Mouse (Mus musculus) inflammation-experienced regulatory T-cells, adult 6 months (primary cell): ENCODE data around the gene Wdtc1. TPM values are rescaled to one million over a fixed set of nuclear protein-coding genes. Genes with fewer than 3 reads are reported as not detected.

Experiments used
- ATAC-seq: one replicate; pipeline ENCODE4 v1.8.0; 2017
- polyA plus RNA-seq, 3 experiments: library from polyadenylated mRNA; unstranded; fragments of 100-300 nt; shearing (Covaris generic); gene quantifications; one replicate each; pipeline ENCODE4 v1.2.1; 2017

The Wdtc1 gene
- polyA plus RNA-seq, result 10 to 100 TPM in 1 of 3 experiments, 1 to 10 TPM in 2; 5.0 to 10.2 (median 8.8) TPM

DNA sequence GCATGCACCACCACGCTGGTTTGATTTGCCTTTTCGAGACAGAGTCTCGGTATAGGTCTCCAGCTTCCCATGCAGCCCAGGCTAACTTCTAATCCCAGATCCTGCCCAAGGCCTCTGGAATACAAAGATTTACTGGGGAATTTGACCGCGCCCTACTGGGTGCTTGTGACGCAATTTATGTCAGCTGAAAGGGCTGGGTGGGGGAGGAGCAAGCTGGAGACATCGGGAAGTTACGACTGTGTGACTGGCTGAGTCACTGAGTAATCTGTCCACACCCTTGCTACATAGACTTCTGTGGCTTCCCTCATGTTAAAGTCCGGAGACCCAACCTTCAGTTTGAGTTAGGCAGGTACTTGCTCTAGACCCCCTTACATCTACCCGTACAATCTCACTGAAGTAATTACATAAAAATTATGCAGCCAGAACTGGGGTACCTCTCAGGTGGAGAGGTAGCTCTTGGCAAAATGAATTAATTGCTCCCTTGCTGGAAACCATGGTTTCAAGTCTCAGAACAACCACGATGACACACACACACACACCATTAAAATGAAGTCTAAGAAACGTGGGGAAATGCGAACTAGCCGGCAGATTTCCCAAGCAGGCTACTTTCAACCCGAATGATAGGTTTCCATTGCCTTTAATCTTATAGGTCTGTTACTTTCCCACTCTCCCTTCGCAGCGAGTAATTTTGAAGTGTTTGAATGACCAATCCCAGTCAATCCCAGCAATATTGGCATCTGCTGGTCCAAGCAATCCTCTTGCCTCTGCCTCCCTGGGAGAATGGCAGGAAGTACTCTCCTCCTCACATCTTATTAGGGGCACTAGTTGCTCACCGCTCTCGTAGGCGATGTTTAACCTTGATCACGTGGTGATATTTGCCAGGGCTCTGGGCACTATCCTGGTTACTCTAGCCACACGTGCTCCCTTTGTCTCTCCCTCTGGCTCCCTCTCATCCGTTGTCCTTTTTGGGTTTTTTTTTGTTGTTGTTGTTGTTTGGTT is at the start of gene Wdtc1:
Wdtc1 (minus strand) TSS at position 115 of the 999 bp plus-strand sequence.
- no peak for ATAC-seq

DNA sequence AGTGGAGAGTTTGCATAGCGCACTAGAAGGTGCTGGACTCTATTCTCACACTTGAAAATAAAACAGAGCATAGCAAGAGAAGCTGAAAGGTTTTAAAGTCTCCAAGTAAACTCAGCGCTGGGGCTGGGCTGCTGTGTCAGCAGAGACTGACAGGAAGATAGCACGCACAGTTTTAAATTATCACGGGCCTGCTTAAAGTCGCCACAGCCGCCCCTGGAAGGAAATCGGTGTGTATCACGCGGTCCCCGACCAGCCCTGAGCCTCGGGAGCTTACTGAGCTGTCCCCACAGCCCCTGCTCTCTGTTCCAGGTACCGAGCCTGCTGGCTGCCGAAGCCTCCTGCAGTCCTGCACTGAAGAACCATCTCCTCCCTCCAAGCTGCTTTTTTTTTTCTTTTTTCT is 48.7 kb upstream of the Wdtc1 start:
- ATAC-seq, result no peak

DNA sequence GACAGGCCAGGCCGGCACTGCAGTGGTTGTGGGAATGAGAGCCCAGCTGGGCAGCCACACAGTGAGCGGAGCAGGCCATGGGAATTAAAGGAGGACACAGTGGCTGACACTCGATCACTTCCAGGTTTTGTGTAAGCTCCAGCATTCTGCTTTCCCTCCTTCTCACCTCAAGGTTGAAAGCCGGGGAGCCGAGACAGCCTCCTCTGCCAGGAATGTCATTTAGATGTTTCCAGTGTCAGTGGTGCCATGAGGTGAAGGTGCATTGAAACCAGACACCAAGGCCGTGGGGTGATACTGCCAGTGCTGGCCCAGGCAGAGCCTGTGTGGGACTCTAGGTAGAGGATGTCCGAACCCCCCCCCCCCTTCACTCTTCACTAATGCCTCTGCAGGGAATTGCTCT is 46.8 kb upstream of the Wdtc1 start:
- ATAC-seq, result no peak

DNA sequence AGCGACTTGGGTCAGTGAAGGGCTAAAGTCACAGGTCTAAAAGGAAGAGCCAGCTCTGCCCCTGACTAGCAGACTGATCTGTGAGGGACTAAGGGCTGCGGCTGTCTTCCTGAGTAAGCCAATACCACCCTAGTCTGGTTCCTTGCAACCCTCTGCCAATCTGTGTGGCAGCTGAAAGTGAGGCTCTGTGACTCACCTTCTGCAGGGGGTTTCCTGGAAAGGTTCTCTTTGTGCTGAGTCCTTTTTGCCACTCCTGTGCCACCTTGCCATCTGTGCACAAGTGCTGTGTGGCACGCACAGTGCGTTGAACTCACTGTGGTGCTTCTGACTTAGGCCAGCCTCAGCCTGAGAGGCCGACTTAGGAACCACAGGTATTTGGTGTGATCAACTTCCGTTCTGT is 46.2 kb upstream of the Wdtc1 start:
- ATAC-seq, result peak; percentile 72

DNA sequence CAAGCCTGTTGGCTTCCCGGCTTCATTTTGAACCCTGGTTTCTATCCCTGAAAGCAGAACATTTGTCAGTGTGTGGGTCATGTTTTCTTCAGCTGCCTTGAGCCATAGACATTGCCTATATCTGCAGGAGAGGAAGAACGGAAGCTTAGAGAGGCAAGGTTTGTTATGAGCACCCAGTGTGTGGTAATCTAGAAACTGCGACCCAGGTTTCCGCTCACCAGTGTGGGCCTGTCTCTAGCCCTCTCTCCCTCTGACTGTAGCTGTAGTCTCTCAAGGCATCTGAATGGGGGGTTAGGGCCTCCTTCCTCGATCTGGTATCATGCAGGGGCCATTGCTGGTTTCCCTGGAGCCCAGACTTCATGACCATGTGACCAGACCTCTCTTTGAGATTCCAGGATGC is 45.3 kb upstream of the Wdtc1 start:
- ATAC-seq, result peak; percentile 76

DNA sequence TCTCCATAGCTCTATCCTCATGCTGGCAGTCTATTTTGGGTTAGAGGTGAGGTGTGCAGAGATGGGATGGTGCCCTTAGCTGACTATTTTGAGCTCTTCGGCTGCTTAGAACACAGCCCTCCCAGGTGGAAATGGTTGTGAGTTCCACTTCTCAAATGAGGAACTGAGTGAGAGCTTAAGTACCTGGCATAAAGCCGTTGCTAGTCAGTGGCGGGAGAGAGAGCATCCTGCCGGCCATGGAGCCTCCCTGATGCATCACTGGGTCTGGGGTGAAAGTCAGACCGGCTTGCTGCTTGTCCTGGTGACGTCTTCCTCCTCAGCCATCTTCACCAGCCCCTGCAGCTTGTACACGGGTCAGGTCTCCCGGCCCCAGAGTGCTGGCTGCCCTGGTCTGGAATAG is 44.7 kb upstream of the Wdtc1 start:
- no peak for ATAC-seq

DNA sequence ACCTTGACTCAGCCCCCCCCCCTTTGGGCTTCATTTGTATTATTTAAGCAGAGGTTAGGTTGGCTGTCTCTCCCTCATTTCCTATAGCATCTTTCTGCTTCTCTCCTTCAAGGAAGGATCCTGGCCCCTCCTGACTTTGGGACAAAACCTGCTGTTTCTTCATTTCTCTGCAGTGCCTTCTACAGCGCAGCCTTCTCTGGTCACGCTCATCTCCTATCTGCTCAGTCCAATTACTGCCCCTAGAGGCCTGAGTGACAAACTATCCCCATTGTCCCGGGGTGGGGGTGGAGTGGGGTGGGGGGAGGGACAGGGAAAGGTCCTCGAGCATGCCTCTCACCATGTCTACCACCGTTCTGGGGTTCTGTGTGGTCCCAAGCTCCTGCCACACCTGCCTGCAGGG is 44.0 kb upstream of the Wdtc1 start:
- no peak for ATAC-seq

DNA sequence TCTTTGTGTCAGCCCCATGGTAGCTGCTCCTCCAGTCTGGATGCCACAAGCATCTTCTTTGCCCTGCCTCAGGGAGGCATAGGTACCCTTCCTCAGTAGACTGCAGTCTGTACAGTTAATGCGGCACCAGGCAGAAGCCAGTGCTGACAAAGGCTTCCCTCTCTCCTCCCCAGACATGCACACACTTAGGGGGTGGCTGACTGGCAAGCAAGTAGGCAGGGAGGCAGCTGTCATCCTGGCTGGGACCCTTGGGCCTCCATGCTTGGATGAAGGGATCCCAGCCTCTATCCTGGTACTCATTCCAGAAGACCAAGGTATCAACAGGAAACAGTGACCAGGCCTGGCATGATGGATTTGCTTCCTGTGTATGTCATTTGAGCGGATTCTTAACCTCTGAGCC is 42.8 kb upstream of the Wdtc1 start:
- ATAC-seq, result no peak

DNA sequence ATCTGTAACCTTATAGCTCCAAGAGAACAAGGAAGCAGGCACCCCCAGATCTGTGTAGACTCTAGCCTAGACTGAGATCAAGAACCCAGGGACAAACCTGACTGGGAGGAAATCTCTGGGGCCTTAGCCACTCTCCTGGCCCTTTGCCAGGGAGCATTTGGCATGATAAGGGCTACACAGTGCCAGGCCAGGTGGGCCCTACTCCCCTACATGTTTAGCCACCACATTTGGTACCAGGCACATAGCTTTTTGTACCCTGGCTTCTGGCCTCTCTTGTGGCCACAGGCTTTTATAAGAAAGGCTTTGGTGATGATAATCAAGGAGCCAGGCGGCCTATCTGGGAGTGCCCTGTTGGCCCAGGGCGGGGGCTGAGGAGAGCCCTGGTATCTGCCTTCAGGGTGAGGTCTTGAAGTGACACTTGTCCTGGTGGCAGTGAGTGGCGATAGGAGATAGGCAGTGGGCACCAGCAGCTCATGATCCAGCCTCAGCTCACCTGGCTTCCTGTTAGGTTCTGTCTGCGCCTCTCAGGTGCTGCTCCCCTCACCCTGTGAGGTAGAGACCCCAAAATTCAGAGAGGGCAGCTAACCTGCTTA is 41.8 kb upstream of the Wdtc1 start:
- ATAC-seq, result no peak

DNA sequence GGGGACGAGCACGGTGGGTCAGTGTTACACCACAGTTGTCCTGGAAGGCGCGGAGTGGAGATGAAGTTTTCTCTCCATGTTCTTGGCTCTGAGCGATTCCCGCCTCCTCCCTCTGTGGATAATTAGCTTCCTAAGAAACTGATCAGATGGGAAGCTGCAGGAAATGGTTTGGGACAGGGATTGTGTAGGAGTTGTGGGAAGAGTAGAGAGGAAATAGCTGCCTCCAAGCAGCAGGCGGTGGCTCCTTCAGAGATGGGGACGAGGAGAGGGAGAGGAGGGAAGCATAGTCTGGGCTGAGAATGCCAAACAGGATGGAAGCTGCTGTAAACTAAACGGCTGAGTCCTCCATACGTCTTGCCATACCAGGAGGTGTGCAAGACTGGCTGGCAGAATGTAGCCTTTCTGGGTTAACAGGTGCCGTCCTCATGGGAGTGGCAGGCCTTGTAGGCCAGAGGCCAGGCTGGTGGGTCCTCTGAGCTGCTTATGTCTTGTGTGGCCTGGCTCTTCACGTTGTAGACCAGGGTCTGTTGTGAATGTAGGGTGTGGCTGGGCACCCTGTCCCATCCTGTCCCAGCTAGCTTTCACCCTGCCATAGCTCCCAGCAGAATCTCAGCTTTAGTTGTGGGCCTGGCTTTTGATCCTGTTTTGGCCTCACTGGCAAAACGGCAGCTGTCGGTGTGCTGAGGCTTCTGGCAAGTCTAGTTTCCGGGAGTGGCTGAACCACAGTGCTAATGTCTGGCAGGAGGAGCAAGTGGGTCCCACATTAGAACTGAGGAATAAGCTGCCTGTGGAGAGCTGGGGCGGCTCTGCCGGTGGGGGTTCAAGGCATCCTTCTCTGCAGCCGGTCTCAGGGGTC is 38.1 kb upstream of the Wdtc1 start:
- no peak for ATAC-seq

DNA sequence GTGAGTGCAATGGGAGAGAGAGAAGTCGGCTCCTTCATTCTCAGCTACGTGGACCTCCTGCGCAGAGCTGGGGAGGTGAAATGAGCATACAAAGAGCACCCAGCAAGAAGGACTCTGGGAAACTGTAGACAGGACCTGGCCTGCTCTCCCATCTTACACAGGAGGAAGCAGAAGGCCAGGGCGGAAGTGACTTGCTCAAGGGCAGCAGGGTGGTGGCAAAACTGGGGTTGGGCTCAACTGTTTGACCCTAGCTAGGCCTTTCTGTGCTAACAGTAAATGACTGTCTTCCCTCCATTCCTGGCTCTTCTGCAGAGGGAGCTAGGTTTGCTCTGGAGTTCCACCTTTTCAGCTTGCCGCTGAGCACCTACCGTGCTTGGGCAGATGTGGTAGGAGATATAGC is 37.3 kb upstream of the Wdtc1 start:
- no peak for ATAC-seq

DNA sequence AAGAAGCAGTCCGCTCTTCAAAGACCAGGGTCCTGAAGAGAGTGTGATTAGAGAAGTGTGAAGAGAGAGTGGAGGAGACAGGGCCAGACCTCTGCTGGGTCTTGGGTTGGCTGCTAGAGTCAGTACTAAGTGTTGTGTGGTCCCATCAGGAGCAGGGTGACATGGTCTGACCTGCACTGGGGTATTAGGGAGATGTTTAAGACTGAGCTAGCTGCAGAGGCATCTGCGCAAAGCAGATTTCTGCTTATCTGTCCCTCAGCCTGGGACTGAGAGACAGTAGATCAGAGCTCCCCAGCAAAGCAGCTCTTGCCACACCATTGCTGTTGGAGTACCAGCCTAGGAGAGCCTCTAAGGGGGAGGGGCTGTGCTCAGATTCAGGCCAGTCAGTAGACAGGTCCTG is 36.8 kb upstream of the Wdtc1 start:
- no peak for ATAC-seq

DNA sequence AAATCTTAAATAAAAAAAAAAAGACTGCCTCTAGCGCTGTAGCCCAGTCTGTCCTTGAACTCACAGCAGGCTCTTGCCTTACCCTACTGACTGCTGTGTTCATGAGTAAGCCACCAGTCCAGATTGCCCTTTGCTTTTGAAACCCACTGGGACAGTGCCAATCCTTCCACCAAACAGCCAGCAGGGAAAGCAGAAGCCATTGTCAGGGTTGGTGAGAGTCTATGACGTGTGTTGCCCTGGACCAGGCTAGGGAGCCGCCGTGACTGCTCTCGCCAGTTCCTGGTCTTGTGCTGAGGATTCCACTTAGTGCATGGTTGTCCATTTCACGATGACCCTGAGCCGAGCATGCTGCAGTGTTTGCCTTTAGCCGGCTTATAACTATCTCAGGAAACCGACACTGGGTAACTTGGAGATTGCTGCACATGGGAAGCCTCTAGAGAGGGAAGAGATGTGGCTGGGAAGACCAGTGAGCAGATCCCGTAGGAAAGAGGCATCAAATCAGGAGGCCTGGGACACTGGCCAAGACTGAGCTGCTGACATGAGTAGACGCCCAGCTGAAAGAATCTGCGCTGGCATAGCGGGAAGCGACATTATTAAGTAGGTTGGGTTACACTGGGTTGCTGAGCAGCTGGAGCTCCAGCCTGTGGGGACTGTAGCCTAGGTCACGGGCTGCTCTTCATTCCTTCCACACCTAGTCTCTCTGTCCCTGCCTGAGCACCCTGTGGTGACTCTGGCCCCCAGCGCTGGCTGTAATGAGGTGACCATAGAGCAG is 35.7 kb upstream of the Wdtc1 start:
- no peak for ATAC-seq

DNA sequence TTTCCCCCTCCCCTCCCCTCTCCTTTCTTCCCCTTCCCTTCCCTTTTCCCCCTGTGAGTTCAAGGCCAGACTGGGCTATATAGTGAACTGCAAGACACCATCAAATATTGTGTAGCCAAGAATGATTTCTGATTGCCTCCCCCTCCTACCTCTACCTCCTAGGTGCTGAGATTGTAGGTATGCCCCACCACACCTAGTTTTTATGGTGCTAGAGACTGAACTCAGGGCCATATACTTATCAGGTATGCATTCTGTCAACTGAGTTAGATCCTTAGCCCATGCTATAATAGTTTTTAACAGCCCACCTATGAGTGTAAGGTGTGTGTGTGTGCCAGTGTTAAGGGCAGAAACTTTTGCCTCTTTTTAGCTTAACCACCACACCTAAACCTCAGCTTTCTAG is 33.8 kb upstream of the Wdtc1 start:
- no peak for ATAC-seq

DNA sequence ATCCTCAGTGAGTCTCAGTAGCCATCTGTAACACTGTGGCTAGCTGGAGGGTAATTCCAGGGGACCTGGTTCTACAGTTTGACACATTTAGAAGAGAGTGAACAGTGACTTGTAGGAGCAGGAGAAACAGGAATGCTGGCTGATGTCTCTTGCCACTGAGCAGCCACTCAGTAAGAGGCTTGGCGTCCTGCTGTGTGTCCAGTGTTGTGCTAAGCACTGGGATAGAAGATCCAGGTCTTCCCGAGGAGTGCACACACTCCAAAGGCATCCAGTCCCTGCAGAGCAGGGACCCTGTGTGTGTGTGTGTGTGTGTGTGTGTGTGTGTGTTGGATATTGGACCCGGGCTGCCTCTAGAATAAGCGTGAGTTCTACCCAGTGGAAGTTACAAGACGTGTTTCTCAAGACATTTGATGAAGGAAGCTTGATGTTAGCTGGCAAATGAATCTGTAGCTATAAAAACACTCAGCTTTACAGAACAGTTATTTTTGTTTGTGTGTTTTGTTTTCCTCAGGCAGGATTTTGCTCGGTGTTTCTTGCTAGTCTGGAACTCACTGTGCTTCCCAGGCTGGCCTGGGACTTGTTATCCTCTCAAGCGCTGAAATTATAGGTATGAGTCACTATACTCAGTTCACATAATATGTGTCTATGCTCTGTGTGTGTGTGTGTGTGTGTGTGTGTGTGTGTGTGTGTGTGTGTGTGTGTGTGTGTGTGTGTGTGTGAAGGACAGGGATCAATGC is 32.9 kb upstream of the Wdtc1 start:
- ATAC-seq, result no peak

DNA sequence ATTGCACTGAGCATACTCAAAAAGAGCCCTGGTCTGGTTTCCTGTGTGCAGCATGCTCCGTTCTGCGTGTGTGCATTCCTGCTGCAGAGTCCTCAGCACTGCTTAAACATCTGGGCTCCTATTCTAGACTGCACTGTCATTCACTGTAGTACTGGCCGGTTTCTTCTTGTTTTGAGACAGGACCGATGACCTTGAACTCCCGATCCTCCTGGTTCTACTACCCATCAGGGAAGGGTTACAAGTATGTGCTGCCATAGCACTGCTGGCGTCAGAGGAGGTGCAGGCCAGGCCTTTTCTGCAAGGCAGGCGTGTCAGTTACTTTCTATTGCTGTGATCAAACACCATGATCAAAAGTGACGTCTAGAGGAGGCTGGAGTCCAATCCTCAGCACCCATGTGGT is 27.9 kb upstream of the Wdtc1 start:
- ATAC-seq, result no peak

DNA sequence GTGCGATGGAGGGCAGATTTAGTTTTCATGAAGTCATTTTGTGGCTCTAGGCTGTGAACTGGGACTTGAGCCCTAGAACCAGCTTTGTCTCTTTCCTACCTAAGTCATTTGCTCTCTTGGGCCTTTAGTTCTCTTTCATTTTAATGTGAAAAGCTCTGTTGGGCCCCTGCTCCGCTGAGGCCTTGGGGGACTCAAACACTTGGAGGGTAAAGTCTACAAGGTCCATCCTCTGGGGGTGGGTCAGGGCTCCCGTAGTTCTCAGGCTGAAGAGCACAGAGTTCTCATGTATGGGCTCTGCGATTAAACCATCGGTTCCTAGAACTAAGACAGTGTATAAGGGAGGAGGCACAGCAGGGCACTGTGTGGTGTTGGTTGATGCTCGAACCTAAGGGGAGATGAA is 27.3 kb upstream of the Wdtc1 start:
- ATAC-seq, result no peak

DNA sequence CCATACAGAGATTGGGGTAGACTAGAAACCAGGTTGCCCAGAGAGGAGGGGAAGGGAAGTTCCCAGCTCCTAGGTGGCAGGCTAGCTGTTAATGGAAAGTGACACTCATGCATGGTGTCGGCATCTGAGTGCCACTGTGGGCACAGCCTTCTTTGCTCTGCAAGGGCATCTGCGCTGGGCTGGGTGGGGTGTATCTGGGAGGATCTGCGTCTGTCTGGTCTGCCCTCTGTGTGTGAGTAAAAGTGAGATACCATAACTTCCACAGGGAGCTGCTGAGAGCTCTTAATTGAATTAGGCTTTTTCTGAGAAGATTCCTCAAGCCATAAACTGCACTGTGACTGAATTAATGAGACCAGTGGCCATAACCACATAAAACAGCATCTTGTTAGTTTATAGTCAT is 26.6 kb upstream of the Wdtc1 start:
- ATAC-seq, result no peak

DNA sequence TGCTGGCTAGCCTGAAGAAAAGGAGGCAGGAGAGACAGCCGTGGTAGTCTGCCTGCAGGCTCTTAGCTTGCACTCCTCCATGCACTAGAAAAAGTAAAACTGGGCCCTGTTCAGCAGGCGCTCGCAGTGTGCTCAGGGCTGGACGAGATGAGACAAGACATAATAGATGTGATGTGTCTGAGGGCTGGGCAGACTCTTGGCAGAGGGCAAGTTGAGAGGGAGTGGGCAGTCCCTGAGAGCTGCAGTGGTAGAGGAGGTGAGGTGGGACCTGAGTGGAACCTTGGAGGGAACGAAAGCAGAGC is 25.7 kb upstream of the Wdtc1 start:
- no peak for ATAC-seq

DNA sequence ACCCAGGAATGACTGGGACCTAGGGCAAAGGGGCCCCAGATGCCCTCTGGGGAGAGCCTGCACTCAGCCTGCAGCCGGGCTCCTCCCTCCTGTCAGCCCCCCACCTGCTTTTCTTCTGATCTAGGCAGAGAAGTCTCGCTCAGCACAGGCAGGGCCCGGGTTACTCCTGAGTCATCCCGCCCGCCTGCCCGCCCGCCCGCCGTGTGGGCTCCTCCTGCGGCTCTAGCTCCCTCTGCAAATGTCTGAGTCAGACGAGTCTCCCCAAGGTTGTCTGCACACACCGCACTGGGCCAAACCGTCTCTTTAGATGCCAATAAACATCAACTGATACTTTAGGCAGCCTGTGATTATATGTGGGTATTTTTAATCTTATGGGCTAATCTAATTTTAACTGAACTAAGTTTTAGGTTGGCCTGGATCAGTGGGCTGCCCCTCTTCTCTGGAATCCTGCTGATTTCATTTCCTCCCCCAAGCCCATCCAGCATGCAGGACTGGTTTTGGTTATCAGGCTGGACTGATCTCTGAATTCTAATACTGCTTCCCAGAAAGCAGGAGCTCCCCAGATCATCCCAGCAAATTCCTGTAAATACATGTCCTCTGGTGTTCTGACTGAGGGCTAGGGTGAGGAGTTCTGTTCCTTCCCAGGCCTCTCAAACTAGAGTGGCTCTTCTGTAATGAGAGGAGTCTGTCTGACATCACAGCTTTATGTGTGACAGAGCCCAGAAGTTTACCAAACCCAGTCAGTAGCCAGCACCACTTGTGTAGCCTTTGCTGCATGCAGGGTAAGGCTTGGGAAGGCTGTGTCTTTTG is 25.2 kb upstream of the Wdtc1 start:
- ATAC-seq, result no peak
